Mouse (Mus musculus): ENCODE measurements around the gene Atl1.

- no peak for TF ChIP-seq CTCF (IDR thresholded peaks at IDR 0.05; ENCODE audit: low read depth, low read length)
- TF ChIP-seq GATA1 (IDR thresholded peaks at IDR 0.05; ENCODE audit: borderline replicate concordance, low read length): no peak
- TF ChIP-seq TAL1 (conservative IDR thresholded peaks at IDR 0.05; ENCODE audit: low read depth, low read length): no peak
These were observed 45.3 kb downstream of the Atl1 start for GRCm38 (mm10) chr12:69937731-69938130.

Data from G1E (cell line).